Mouse (Mus musculus): ENCODE results near the gene Wdr4. TPM values are rescaled to one million over a fixed set of nuclear protein-coding genes. Genes with fewer than 3 reads are reported as not detected.

Wdr4 gene
- polyA plus RNA-seq, 1 experiment from 2014 or later: 57.8 TPM

GRCm38 (mm10) chr17:31502261-31502927 is 17.4 kb downstream of the Wdr4 start:
- no peak for ATAC-seq (ENCODE audit: low FRiP score, low TSS enrichment)
- Histone ChIP-seq H3K9me3 (ENCODE audit: low read length) (no peaks in the 10 kb centered on the region), H3K27me3 (ENCODE audit: insufficient read depth, low read length) (no peaks in the 10 kb centered on the region), H3K27ac (ENCODE audit: low read length) (no peak overlapping the region), H3K4me1 (ENCODE audit: insufficient read depth, low read length) (peaks cover 22% of the 10 kb centered on the region), H3K4me2 (replicated peaks; ENCODE audit: low read depth, low read length) (no peak overlapping the region), H3K9ac (replicated peaks; ENCODE audit: low read length) (no peak overlapping the region), H3K36me3 (ENCODE audit: insufficient read depth, low read length) (peaks cover 73% of the 10 kb centered on the region), H3K4me3 (ENCODE audit: low read length) (no peak overlapping the region)
- 94% methylated on average over 12 of the region's 12 CpGs for WGBS

GRCm38 (mm10) chr17:31500908-31501307 is 18.9 kb downstream of the Wdr4 start:
- Histone ChIP-seq H3K27ac (ENCODE audit: low read length) (no peak overlapping the region), H3K36me3 (ENCODE audit: insufficient read depth, low read length) (peaks cover 80% of the 10 kb centered on the region), H3K4me2 (replicated peaks; ENCODE audit: low read depth, low read length) (no peak overlapping the region), H3K9me3 (ENCODE audit: low read length) (no peaks in the 10 kb centered on the region), H3K9ac (replicated peaks; ENCODE audit: low read length) (no peak overlapping the region), H3K4me1 (ENCODE audit: insufficient read depth, low read length) (peaks cover 20% of the 10 kb centered on the region), H3K27me3 (ENCODE audit: insufficient read depth, low read length) (no peaks in the 10 kb centered on the region), H3K4me3 (ENCODE audit: low read length) (no peak overlapping the region)
- WGBS: 70% methylated on average over 3 of the region's 3 CpGs
- no peak for ATAC-seq (ENCODE audit: low FRiP score, low TSS enrichment)

- ATAC-seq (ENCODE audit: low FRiP score, low TSS enrichment): no peak
- Histone ChIP-seq H3K9me3 (ENCODE audit: low read length) (no peaks in the 10 kb centered on the region), H3K27me3 (ENCODE audit: insufficient read depth, low read length) (no peaks in the 10 kb centered on the region), H3K27ac (ENCODE audit: low read length) (no peak overlapping the region), H3K4me3 (ENCODE audit: low read length) (no peak overlapping the region), H3K9ac (replicated peaks; ENCODE audit: low read length) (no peak overlapping the region), H3K4me1 (ENCODE audit: insufficient read depth, low read length) (peaks cover 16% of the 10 kb centered on the region), H3K4me2 (replicated peaks; ENCODE audit: low read depth, low read length) (no peak overlapping the region), H3K36me3 (ENCODE audit: insufficient read depth, low read length) (peaks cover 85% of the 10 kb centered on the region)
- 89% methylated on average over 8 of the region's 8 CpGs for WGBS
Observed at GRCm38 (mm10) chr17:31500416-31500815, 19.4 kb downstream of the Wdr4 start.

GRCm38 (mm10) chr17:31499725-31500124 is 20.1 kb downstream of the Wdr4 start:
- Histone ChIP-seq H3K4me2 (replicated peaks; ENCODE audit: low read depth, low read length) (no peak overlapping the region), H3K9ac (replicated peaks; ENCODE audit: low read length) (no peak overlapping the region), H3K27ac (ENCODE audit: low read length) (no peak overlapping the region), H3K27me3 (ENCODE audit: insufficient read depth, low read length) (no peaks in the 10 kb centered on the region), H3K4me3 (ENCODE audit: low read length) (no peak overlapping the region), H3K9me3 (ENCODE audit: low read length) (no peaks in the 10 kb centered on the region), H3K36me3 (ENCODE audit: insufficient read depth, low read length) (peaks cover 89% of the 10 kb centered on the region), H3K4me1 (ENCODE audit: insufficient read depth, low read length) (peaks cover 9% of the 10 kb centered on the region)
- no peak for ATAC-seq (ENCODE audit: low FRiP score, low TSS enrichment)
- WGBS: 94% methylated on average over 12 of the region's 12 CpGs

GRCm38 (mm10) chr17:31497726-31498125 is 22.1 kb downstream of the Wdr4 start:
- Histone ChIP-seq H3K36me3 (ENCODE audit: insufficient read depth, low read length) (peaks cover 70% of the 10 kb centered on the region), H3K9me3 (ENCODE audit: low read length) (no peaks in the 10 kb centered on the region)

GRCm38 (mm10) chr17:31494989-31495388 is 24.8 kb downstream of the Wdr4 start:
- Histone ChIP-seq H3K4me3 (ENCODE audit: low read length) (no peak overlapping the region), H3K27me3 (ENCODE audit: insufficient read depth, low read length) (no peaks in the 10 kb centered on the region), H3K27ac (ENCODE audit: low read length) (no peak overlapping the region), H3K4me1 (ENCODE audit: insufficient read depth, low read length) (no peaks in the 10 kb centered on the region), H3K9me3 (ENCODE audit: low read length) (no peaks in the 10 kb centered on the region), H3K9ac (replicated peaks; ENCODE audit: low read length) (no peak overlapping the region), H3K36me3 (ENCODE audit: insufficient read depth, low read length) (peaks cover 48% of the 10 kb centered on the region), H3K4me2 (replicated peaks; ENCODE audit: low read depth, low read length) (no peak overlapping the region)
- ATAC-seq (ENCODE audit: low FRiP score, low TSS enrichment): no peak
- 83% methylated on average over 1 of the region's 1 CpGs for WGBS

More at GRCm38 (mm10) chr17:31497726-31498125, 22.1 kb downstream of the Wdr4 start:
- no peak overlapping the region for H3K27ac ChIP-seq (ENCODE audit: low read length)
- WGBS: 82% methylated on average over 6 of the region's 6 CpGs
- no peak for ATAC-seq (ENCODE audit: low FRiP score, low TSS enrichment)
- no peaks in the 10 kb centered on the region for H3K4me1 ChIP-seq (ENCODE audit: insufficient read depth, low read length)
- H3K9ac ChIP-seq (replicated peaks; ENCODE audit: low read length): no peak overlapping the region
- no peak overlapping the region for H3K4me2 ChIP-seq (replicated peaks; ENCODE audit: low read depth, low read length)
- H3K27me3 ChIP-seq (ENCODE audit: insufficient read depth, low read length): no peaks in the 10 kb centered on the region
- H3K4me3 ChIP-seq (ENCODE audit: low read length): no peak overlapping the region

GRCm38 (mm10) chr17:31492416-31492815 is 27.4 kb downstream of the Wdr4 start:
- ATAC-seq (ENCODE audit: low FRiP score, low TSS enrichment): peak; percentile 39; the same call in 1 of the 2 replicates
- Histone ChIP-seq H3K4me3 (ENCODE audit: low read length) (no peak overlapping the region), H3K27me3 (ENCODE audit: insufficient read depth, low read length) (no peaks in the 10 kb centered on the region), H3K4me2 (replicated peaks; ENCODE audit: low read depth, low read length) (no peak overlapping the region), H3K9me3 (ENCODE audit: low read length) (no peaks in the 10 kb centered on the region), H3K9ac (replicated peaks; ENCODE audit: low read length) (no peak overlapping the region), H3K4me1 (ENCODE audit: insufficient read depth, low read length) (no peaks in the 10 kb centered on the region), H3K36me3 (ENCODE audit: insufficient read depth, low read length) (peaks cover 23% of the 10 kb centered on the region), H3K27ac (ENCODE audit: low read length) (no peak overlapping the region)
- 0% methylated on average over 2 of the region's 2 CpGs for WGBS

GRCm38 (mm10) chr17:31491355-31491754 is 28.4 kb downstream of the Wdr4 start:
- Histone ChIP-seq H3K9me3 (ENCODE audit: low read length) (no peaks in the 10 kb centered on the region), H3K4me1 (ENCODE audit: insufficient read depth, low read length) (0 out of 2 replicates have a peak, but pooled peaks cover 3% of the 10 kb centered on the region), H3K27me3 (ENCODE audit: insufficient read depth, low read length) (no peaks in the 10 kb centered on the region), H3K4me2 (replicated peaks; ENCODE audit: low read depth, low read length) (no peak overlapping the region), H3K36me3 (ENCODE audit: insufficient read depth, low read length) (peaks cover 16% of the 10 kb centered on the region), H3K9ac (replicated peaks; ENCODE audit: low read length) (no peak overlapping the region), H3K27ac (ENCODE audit: low read length) (no peak overlapping the region), H3K4me3 (ENCODE audit: low read length) (no peak overlapping the region)
- ATAC-seq (ENCODE audit: low FRiP score, low TSS enrichment): no peak

GRCm38 (mm10) chr17:31487433-31488060 is 32.2 kb downstream of the Wdr4 start:
- Histone ChIP-seq H3K27ac (ENCODE audit: low read length) (no peak overlapping the region), H3K9me3 (ENCODE audit: low read length) (no peaks in the 10 kb centered on the region), H3K9ac (replicated peaks; ENCODE audit: low read length) (no peak overlapping the region), H3K4me1 (ENCODE audit: insufficient read depth, low read length) (peaks cover 3% of the 10 kb centered on the region; the same call in 1 of the 2 replicates), H3K36me3 (ENCODE audit: insufficient read depth, low read length) (no peaks in the 10 kb centered on the region), H3K27me3 (ENCODE audit: insufficient read depth, low read length) (no peaks in the 10 kb centered on the region), H3K4me2 (replicated peaks; ENCODE audit: low read depth, low read length) (no peak overlapping the region), H3K4me3 (ENCODE audit: low read length) (no peak overlapping the region)
- ATAC-seq (ENCODE audit: low FRiP score, low TSS enrichment): 0 out of 2 replicates have a peak, but pooled peaks have one; percentile 31
- WGBS: 29% methylated on average over 6 of the region's 6 CpGs

- H3K9ac ChIP-seq (replicated peaks; ENCODE audit: low read length): no peak overlapping the region
- ATAC-seq (ENCODE audit: low FRiP score, low TSS enrichment): no peak
- no peaks in the 10 kb centered on the region for H3K9me3 ChIP-seq (ENCODE audit: low read length)
- 68% methylated on average over 10 of the region's 10 CpGs for WGBS
- no peak overlapping the region for H3K4me3 ChIP-seq (ENCODE audit: low read length)
- no peak overlapping the region for H3K4me2 ChIP-seq (replicated peaks; ENCODE audit: low read depth, low read length)
- H3K4me1 ChIP-seq (ENCODE audit: insufficient read depth, low read length): peaks cover 3% of the 10 kb centered on the region; the same call in 1 of the 2 replicates
- no peak overlapping the region for H3K27ac ChIP-seq (ENCODE audit: low read length)
- H3K36me3 ChIP-seq (ENCODE audit: insufficient read depth, low read length): no peaks in the 10 kb centered on the region
- no peaks in the 10 kb centered on the region for H3K27me3 ChIP-seq (ENCODE audit: insufficient read depth, low read length)
Observed at GRCm38 (mm10) chr17:31486616-31487198, 33.1 kb downstream of the Wdr4 start.

All from kidney, embryonic 16.5 days (tissue).